9 mouse cellular contexts compared by ENCODE assay signal in the genomic region with DNA sequence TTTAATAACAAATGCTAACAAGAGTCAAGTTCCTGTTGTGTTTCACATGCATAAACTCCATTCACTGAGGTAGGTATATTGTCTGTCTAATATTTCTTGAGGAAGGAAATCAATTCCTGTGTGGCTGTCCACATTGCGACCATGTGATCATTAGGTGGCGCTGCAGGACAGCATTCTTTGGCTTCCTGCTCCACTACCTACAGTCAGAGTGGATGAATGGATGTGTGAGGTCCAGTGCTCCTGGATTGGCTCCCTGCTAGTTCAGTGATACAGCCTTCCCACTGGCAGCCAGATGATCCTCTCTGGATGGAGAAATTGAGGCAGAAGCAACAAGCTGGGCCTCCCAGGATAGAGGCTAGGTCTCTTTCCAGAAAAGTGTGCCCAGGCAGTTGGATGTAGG. TPM values are rescaled to one million over a fixed set of nuclear protein-coding genes. Genes with fewer than 3 reads are reported as not detected.
DNase-seq lines count a peak whose midpoint lies in the region; ATAC-seq and TF ChIP-seq lines count a peak whose summit lies in the region.
"Had no signal": no experiment of that assay in that cellular context is flagged by ENCODE, and none has a peak within 500 bp of the region (broad histone marks: within the 10 kb centered on the region; RNA-seq: fewer than 3 reads in every experiment).

No protein-coding gene starts in this region.

- DNase-seq in CH12.LX (ENCODE audit: extremely low read depth) (peak; percentile 85), R1 (ENCODE audit: low read depth, low spot score) (peak; percentile 85)
- peak; percentile 45 to 67 for DNase-seq in gastrocnemius, postnatal 4 days (ENCODE audit: low spot score in 2 of 2)
- DNase-seq in layer of hippocampus, adult 11-12 months (ENCODE audit: low spot score): peak; percentile 91
- DNase-seq in lung, postnatal 14 days: peak; percentile 87
- DNase-seq in right cerebral cortex, adult 18-20 months: peak; percentile 85

- no peak for ATAC-seq in inflammation-experienced regulatory T-cells, adult 6 months

- H3K9me3 ChIP-seq in CH12.LX (replicated peaks; ENCODE audit: low read length): peaks cover 22% of the 10 kb centered on the region

- peaks cover 16% of the 10 kb centered on the region for H3K79me2 ChIP-seq in CH12.LX (replicated peaks; ENCODE audit: control insufficient read depth, extremely low read depth, insufficient read depth, poor library complexity, severe bottlenecking)

- no peak overlapping the region for H3K27ac ChIP-seq in CH12.LX (ENCODE audit: insufficient read depth, low read depth)
- H3K27ac ChIP-seq in cortical plate, adult 2 months (ENCODE audit: insufficient read depth, low read length): no peak overlapping the region
- H3K27ac ChIP-seq: limb, embryonic 12.5 days had no signal

- dilution Hi-C loops in CH12.LX (cut with MboI; ENCODE audit: extremely low pct_ligation_motif_present, extremely low pct_unique_long_range_greater_than_20kb, low sequenced_read_pairs): no loop called here

- H3K4me3 ChIP-seq in CH12.LX (replicated peaks in 1 of 3; ENCODE audit: low read depth in 2 of 3, low read length in 2 of 3, poor library complexity in 1 of 3): no peak overlapping the region
- no peak overlapping the region for H3K4me3 ChIP-seq in cortical plate, adult 2 months (ENCODE audit: insufficient read depth, low read length)
- H3K4me3 ChIP-seq: limb, embryonic 12.5 days had no signal

- TF ChIP-seq POLR2A in CH12.LX (IDR thresholded peaks at IDR 0.05; ENCODE audit: low read depth, low read length): no peak
- TF ChIP-seq POLR2A in cortical plate, adult 2 months (IDR thresholded peaks at IDR 0.05; ENCODE audit: extremely low read depth, insufficient read depth, low read length): no peak

- TF ChIP-seq EP300 in CH12.LX (IDR thresholded peaks at IDR 0.05; ENCODE audit: low read length): no peak

- TF ChIP-seq CTCF in CH12.LX (conservative IDR thresholded peaks at IDR 0.05 in 1 of 2, IDR thresholded peaks at IDR 0.05 in 1 of 2; ENCODE audit: low read depth in 2 of 2, low read length in 2 of 2): peak; percentile 79 to 92
- peak; percentile 97 for TF ChIP-seq CTCF in cortical plate, adult 2 months (IDR thresholded peaks at IDR 0.05; ENCODE audit: extremely low read depth, insufficient read depth, low read length)

- H3K27me3 ChIP-seq in CH12.LX (replicated peaks): peaks cover 12% of the 10 kb centered on the region
- H3K27me3 ChIP-seq: limb, embryonic 12.5 days had no signal

- H3K36me3 ChIP-seq in CH12.LX (replicated peaks in 1 of 2; ENCODE audit: control insufficient read depth in 1 of 2, insufficient read depth in 1 of 2, low read length in 1 of 2): peaks cover 0 to 15% of the 10 kb centered on the region in 2 experiments
- H3K36me3 ChIP-seq: limb, embryonic 12.5 days had no signal

- H3K4me1 ChIP-seq in CH12.LX (ENCODE audit: control insufficient read depth in 1 of 2, insufficient read depth in 2 of 2): peaks cover 6 to 20% of the 10 kb centered on the region in 2 experiments; a peak in 3 of 4 replicates
- H3K4me1 ChIP-seq in cortical plate, adult 2 months (ENCODE audit: control insufficient read depth, insufficient read depth, low read length): no peaks in the 10 kb centered on the region

- in situ Hi-C loops in CH12.LX (cut with MboI; ENCODE audit: low pct_ligation_motif_present, low pct_unique_long_range_greater_than_20kb, low sequenced_read_pairs): loop anchor here (5.0 to 25.0 kb wide), 3 partner anchors 369 to 696 kb away; no protein-coding TSS in a partner anchor

- no peak overlapping the region for H3K4me2 ChIP-seq in CH12.LX (ENCODE audit: insufficient read depth, low read depth, poor library complexity, severe bottlenecking)
- H3K4me2 ChIP-seq: limb, embryonic 12.5 days had no signal

- H3K9ac ChIP-seq in CH12.LX (ENCODE audit: insufficient read depth, low read depth): no peak overlapping the region
- H3K9ac ChIP-seq: limb, embryonic 12.5 days had no signal

- TF ChIP-seq RAD21 in CH12.LX (IDR thresholded peaks at IDR 0.05; ENCODE audit: low read depth, low read length): peak; percentile 94

TF ChIP-seq in CH12.LX, 34 proteins besides CTCF, POLR2A, EP300 and RAD21 (continues in another document):
- TF ChIP-seq CHD2 (IDR thresholded peaks at IDR 0.05; ENCODE audit: low read length) (no peak), MXI1 (IDR thresholded peaks at IDR 0.05; ENCODE audit: low read depth, low read length) (no peak), NELFE (IDR thresholded peaks at IDR 0.05; ENCODE audit: low read depth, low read length) (no peak), ZMIZ1 (IDR thresholded peaks at IDR 0.05; ENCODE audit: low read depth, low read length) (no peak), MAZ (IDR thresholded peaks at IDR 0.05; ENCODE audit: low read depth, low read length) (no peak), PAX5 (IDR thresholded peaks at IDR 0.05; ENCODE audit: low read length) (no peak), MYC (IDR thresholded peaks at IDR 0.05; ENCODE audit: low read depth, low read length) (peak; percentile 70; the same call in 1 of the 2 replicates), SMC3 (IDR thresholded peaks at IDR 0.05; ENCODE audit: low read depth, low read length) (peak; percentile 73), HCFC1 (IDR thresholded peaks at IDR 0.05; ENCODE audit: low read depth, low read length) (no peak), USF2 (conservative IDR thresholded peaks at IDR 0.05; ENCODE audit: low read depth, low read length) (no peak), RCOR1 (conservative IDR thresholded peaks at IDR 0.05; ENCODE audit: low read depth, low read length) (no peak), JUN (IDR thresholded peaks at IDR 0.05; ENCODE audit: insufficient read depth, low read depth, low read length) (no peak), ELF1 (IDR thresholded peaks at IDR 0.05; ENCODE audit: low read depth, low read length) (peak; percentile 65; the same call in 1 of the 2 replicates), KAT2A (IDR thresholded peaks at IDR 0.05; ENCODE audit: insufficient replicate concordance, low read length) (no peak), MAFK (IDR thresholded peaks at IDR 0.05; ENCODE audit: insufficient replicate concordance, low read length) (no peak), IRF4 (IDR thresholded peaks at IDR 0.05; ENCODE audit: low read depth, low read length) (no peak), E2F4 (IDR thresholded peaks at IDR 0.05; ENCODE audit: insufficient replicate concordance, low read depth, low read length) (no peak), CHD1 (IDR thresholded peaks at IDR 0.05; ENCODE audit: low read depth, low read length) (no peak), POLR2AphosphoS2 (IDR thresholded peaks at IDR 0.05; ENCODE audit: low read depth, low read length) (no peak), NRF1 (IDR thresholded peaks at IDR 0.05; ENCODE audit: low read depth, low read length) (no peak), ZNF384 (IDR thresholded peaks at IDR 0.05; ENCODE audit: low read depth, low read length) (no peak), TBP (conservative IDR thresholded peaks at IDR 0.05; ENCODE audit: low read depth, low read length) (no peak), ZC3H11A (IDR thresholded peaks at IDR 0.05; ENCODE audit: low read depth, low read length) (no peak), TCF12 (IDR thresholded peaks at IDR 0.05; ENCODE audit: low read depth, low read length) (no peak), MAX (IDR thresholded peaks at IDR 0.05; ENCODE audit: low read length) (peak; percentile 77; the same call in 1 of the 2 replicates), UBTF (IDR thresholded peaks at IDR 0.05; ENCODE audit: low read depth, low read length) (no peak), JUND (conservative IDR thresholded peaks at IDR 0.05; ENCODE audit: low read depth, low read length) (no peak), USF1 (IDR thresholded peaks at IDR 0.05; ENCODE audit: low read depth, low read length) (no peak)

RNA-seq across cellular contexts. Expression of a gene that starts 2.2 kb away (rescaled TPM):
- total RNA-seq in CH12.LX (2012; rRNA removed): 47.1 and 55.0 TPM in 2 replicates
- 63.3 and 67.3 TPM in 2 replicates for total RNA-seq in CH12.LX (2014; rRNA removed)
- polyA plus RNA-seq in CH12.LX (2012; ENCODE audit: insufficient read length, low read depth): 91.2 and 99.6 TPM in 2 replicates
- polyA plus RNA-seq in cortical plate, adult 2 months (2012; rRNA removed): 41.5 and 42.3 TPM in 2 replicates
- 10 to 100 TPM; 23.8 to 26.4 TPM for total RNA-seq in gastrocnemius, postnatal 4 days (2021)
- 10 to 100 TPM; 19.9 to 24.4 (median 21.7) TPM for polyA plus RNA-seq in inflammation-experienced regulatory T-cells, adult 6 months (2017; shearing (Covaris generic))

RNA-seq across cellular contexts. Expression of a gene that starts 11.3 kb away (rescaled TPM):
- total RNA-seq in CH12.LX (2012; rRNA removed): 351 and 486 TPM in 2 replicates
- total RNA-seq in CH12.LX (2014; rRNA removed): 721 and 819 TPM in 2 replicates
- 324 and 357 TPM in 2 replicates for polyA plus RNA-seq in CH12.LX (2012; ENCODE audit: insufficient read length, low read depth)
- polyA plus RNA-seq in cortical plate, adult 2 months (2012; rRNA removed): 178 and 198 TPM in 2 replicates
- total RNA-seq in gastrocnemius, postnatal 4 days (2021): 100 to 1,000 TPM; 118 to 130 TPM
- 10 to 100 TPM; 78.7 to 96.6 (median 84.8) TPM for polyA plus RNA-seq in inflammation-experienced regulatory T-cells, adult 6 months (2017; shearing (Covaris generic))

RNA-seq across cellular contexts. Expression of a gene that starts 20.8 kb away (rescaled TPM):
- total RNA-seq in CH12.LX (2012; rRNA removed): under 0.01 TPM in 1 of 2 replicates, not detected in the other
- total RNA-seq in CH12.LX (2014; rRNA removed): 0.03 TPM in 1 of 2 replicates, not detected in the other
- polyA plus RNA-seq in CH12.LX (2012; ENCODE audit: insufficient read length, low read depth): not detected in 2 replicates
- 32.0 and 36.5 TPM in 2 replicates for polyA plus RNA-seq in cortical plate, adult 2 months (2012; rRNA removed)
- under 1 TPM in 1 of 2 experiments, not detected in 1; 0.05 TPM for total RNA-seq in gastrocnemius, postnatal 4 days (2021)
- under 1 TPM in 1 of 3 experiments, not detected in 2; 0.04 TPM for polyA plus RNA-seq in inflammation-experienced regulatory T-cells, adult 6 months (2017; shearing (Covaris generic))
- polyA plus RNA-seq: limb, embryonic 12.5 days had no signal

RNA-seq across cellular contexts. Expression of a gene that starts 30.6 kb away (rescaled TPM):
- not detected in 2 replicates for total RNA-seq in CH12.LX (2012; rRNA removed)
- total RNA-seq in CH12.LX (2014; rRNA removed): not detected in 2 replicates
- polyA plus RNA-seq in CH12.LX (2012; ENCODE audit: insufficient read length, low read depth): 6.5 TPM in 1 of 2 replicates, not detected in the other
- not detected in 2 replicates for polyA plus RNA-seq in cortical plate, adult 2 months (2012; rRNA removed)
- 10 to 100 TPM; 12.3 to 12.6 TPM for total RNA-seq in gastrocnemius, postnatal 4 days (2021)
- polyA plus RNA-seq in inflammation-experienced regulatory T-cells, adult 6 months (2017; shearing (Covaris generic)): 10 to 100 TPM in 1 of 3 experiments, not detected in 2; 10.7 TPM

RNA-seq across cellular contexts. Expression of a gene that starts 32.5 kb away (rescaled TPM):
- total RNA-seq in CH12.LX (2012; rRNA removed) (34.4 and 35.4 TPM in 2 replicates), CH12.LX (2014; rRNA removed) (18.8 and 20.7 TPM in 2 replicates)
- 19.2 and 23.3 TPM in 2 replicates for polyA plus RNA-seq in CH12.LX (2012; ENCODE audit: insufficient read length, low read depth)
- polyA plus RNA-seq in cortical plate, adult 2 months (2012; rRNA removed): 14.9 and 15.1 TPM in 2 replicates
- 10 to 100 TPM; 28.7 to 33.5 TPM for total RNA-seq in gastrocnemius, postnatal 4 days (2021)
- polyA plus RNA-seq in inflammation-experienced regulatory T-cells, adult 6 months (2017; shearing (Covaris generic)): 10 to 100 TPM; 29.1 to 39.4 (median 34.2) TPM

Comparison
In these comparisons a context has a peak if more than half of its experiments do, and no peak if none do; other contexts are left out.
1. RNA of a gene that starts 20.8 kb away (polyA plus RNA-seq): 32.0 to 36.5 TPM in cortical plate, adult 2 months; 0.04 TPM in inflammation-experienced regulatory T-cells, adult 6 months and not detected in CH12.LX; every median in the first group is over 10 times any median in the second.
2. Peak in every context shown above with its lines, with median percentiles within 50 percentile points of each other: DNase-seq.